Mouse (Mus musculus) erythroblast, embryonic 14.5 days (primary cell): ENCODE results near the gene Olfr544.

Source experiments
- GATA1 ChIP-seq: IDR thresholded peaks from 2 replicates; pipeline ENCODE4 v1.6.1; 2012; ENCODE audit warnings: low read length, inconsistent platforms, mixed read lengths
- TAL1 ChIP-seq: IDR thresholded peaks from 3 replicates; pipeline ENCODE4 v1.6.1; 2012; ENCODE audit warnings: low read length, inconsistent platforms, mixed read lengths

DNA sequence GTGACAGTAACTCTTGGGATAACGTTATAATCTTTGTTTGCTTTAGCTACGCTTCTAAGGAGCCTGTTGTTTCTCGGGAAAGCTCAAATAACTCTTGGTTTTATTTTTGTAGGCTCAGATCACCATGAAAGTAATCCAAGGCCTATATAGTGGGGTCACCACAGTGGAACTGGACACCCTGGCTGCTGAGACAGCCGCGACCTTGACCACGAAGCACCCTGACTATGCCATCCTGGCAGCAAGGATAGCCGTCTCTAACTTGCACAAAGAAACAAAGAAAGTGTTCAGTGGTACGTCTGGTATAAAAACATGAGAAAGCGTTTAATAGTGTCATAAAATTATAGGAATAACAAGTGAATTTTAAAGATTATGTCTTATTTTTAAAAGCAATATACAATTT is 41.7 kb downstream of the Olfr544 start:
- no peak for TF ChIP-seq GATA1
- TF ChIP-seq TAL1 = no peak
